Mouse (Mus musculus) MEL (cell line): ENCODE measurements around the gene Vstm2l. TPM values are rescaled to one million over a fixed set of nuclear protein-coding genes. Genes with fewer than 3 reads are reported as not detected.

Experiments used
- DNase-seq: peaks from one replicate; pipeline ENCODE4 v3.0.0; 2011; ENCODE audit warnings: low read depth, low spot score
- H3K27ac ChIP-seq: 2 replicates; pipeline ENCODE4 v1.5.1; 2012; ENCODE audit warnings: low read depth, mild to moderate bottlenecking, control low read depth, low read length, moderate library complexity; ENCODE audit not compliant: control insufficient read depth
- H3K27me3 ChIP-seq, 2 experiments: fragments of 150-350 bp in 1 of 2; sonication (generic) in 1 of 2; 2 replicates each; pipeline ENCODE4 v1.6.1; 2012; ENCODE audit warnings: low read length in 2 of 2, mild to moderate bottlenecking in 2 of 2, improper control_type of control experiment in 1 of 2, moderate library complexity in 1 of 2; ENCODE audit not compliant: insufficient read depth in 2 of 2, control insufficient read depth in 1 of 2
- H3K36me3 ChIP-seq, 2 experiments: 2 replicates each; pipeline ENCODE4 v1.6.1; 2012 to 2014; ENCODE audit warnings: low read length in 2 of 2, improper control_type of control experiment in 1 of 2, inconsistent platforms in 1 of 2, mild to moderate bottlenecking in 1 of 2; ENCODE audit not compliant: insufficient read depth in 2 of 2, control insufficient read depth in 1 of 2
- H3K4me1 ChIP-seq, 2 experiments: fragments of 150-350 bp in 1 of 2; sonication (generic) in 1 of 2; 2 replicates each; pipeline ENCODE4 v1.6.1; 2012; ENCODE audit warnings: low read length in 2 of 2, improper control_type of control experiment in 1 of 2, mild to moderate bottlenecking in 1 of 2; ENCODE audit not compliant: insufficient read depth in 2 of 2, control insufficient read depth in 1 of 2
- H3K4me3 ChIP-seq, 2 experiments: fragments of 150-350 bp in 1 of 2; sonication (generic) in 1 of 2; 2 replicates each; pipeline ENCODE4 v1.5.1; 2012; ENCODE audit warnings: low read depth in 2 of 2, low read length in 2 of 2, mild to moderate bottlenecking in 2 of 2, moderate library complexity in 2 of 2, control low read depth in 1 of 2, improper control_type of control experiment in 1 of 2; ENCODE audit not compliant: control insufficient read depth in 1 of 2, insufficient read depth in 1 of 2
- H3K79me2 ChIP-seq: 2 replicates; pipeline ENCODE4 v1.6.1; 2012; ENCODE audit warnings: mild to moderate bottlenecking, low read length, moderate library complexity; ENCODE audit not compliant: control insufficient read depth, poor library complexity, insufficient read depth
- H3K9ac ChIP-seq: 2 replicates; pipeline ENCODE4 v1.6.1; 2012; ENCODE audit warnings: low read depth, mild to moderate bottlenecking, control low read depth, low read length, moderate library complexity; ENCODE audit not compliant: control insufficient read depth, poor library complexity, severe bottlenecking
- H3K9me3 ChIP-seq: fragments of 150-350 bp; sonication (generic); replicated peaks from 2 replicates; pipeline ENCODE4 v1.6.1; 2012; ENCODE audit warnings: mild to moderate bottlenecking, low read length, improper control_type of control experiment, moderate library complexity; ENCODE audit not compliant: insufficient read depth
- BHLHE40 ChIP-seq: IDR thresholded peaks from 2 replicates; pipeline ENCODE4 v1.6.1; 2012; ENCODE audit warnings: low read depth, mild to moderate bottlenecking, inconsistent platforms, low read length, improper control_type of control experiment, borderline replicate concordance
- CHD1 ChIP-seq: IDR thresholded peaks from 2 replicates; pipeline ENCODE4 v1.6.1; 2012; ENCODE audit warnings: low read depth, mild to moderate bottlenecking, inconsistent platforms, low read length, improper control_type of control experiment
- E2F4 ChIP-seq: IDR thresholded peaks from 2 replicates; pipeline ENCODE4 v1.6.1; 2011; ENCODE audit warnings: low read depth, low read length, improper control_type of control experiment, borderline replicate concordance
- ETS1 ChIP-seq: IDR thresholded peaks from 2 replicates; pipeline ENCODE4 v1.6.1; 2012; ENCODE audit warnings: low read depth, mild to moderate bottlenecking, inconsistent platforms, low read length, improper control_type of control experiment, moderate library complexity
- GABPA ChIP-seq: IDR thresholded peaks from 2 replicates; pipeline ENCODE4 v1.6.1; 2012; ENCODE audit warnings: low read depth, mild to moderate bottlenecking, inconsistent platforms, low read length, improper control_type of control experiment, moderate library complexity
- GATA1 ChIP-seq: IDR thresholded peaks from 2 replicates; pipeline ENCODE4 v1.6.1; 2011; ENCODE audit warnings: low read depth, low read length, improper control_type of control experiment
- KAT2A ChIP-seq: conservative IDR thresholded peaks from 2 replicates; pipeline ENCODE4 v1.6.1; 2012; ENCODE audit warnings: low read depth, low read length, improper control_type of control experiment, inconsistent platforms
- MAFK ChIP-seq: IDR thresholded peaks from 2 replicates; pipeline ENCODE4 v1.6.1; 2011; ENCODE audit warnings: low read depth, mild to moderate bottlenecking, low read length, improper control_type of control experiment, borderline replicate concordance
- MAX ChIP-seq: IDR thresholded peaks from 2 replicates; pipeline ENCODE4 v1.6.1; 2011; ENCODE audit warnings: low read length, improper control_type of control experiment
- MAZ ChIP-seq: IDR thresholded peaks from 2 replicates; pipeline ENCODE4 v1.6.1; 2012; ENCODE audit warnings: low read depth, mild to moderate bottlenecking, inconsistent platforms, low read length, improper control_type of control experiment
- MXI1 ChIP-seq: IDR thresholded peaks from 2 replicates; pipeline ENCODE4 v1.6.1; 2011; ENCODE audit warnings: mild to moderate bottlenecking, low read depth, low read length, improper control_type of control experiment
- MYB ChIP-seq: IDR thresholded peaks from 2 replicates; pipeline ENCODE4 v1.6.1; 2011; ENCODE audit warnings: mild to moderate bottlenecking, low read depth, low read length, improper control_type of control experiment
- NRF1 ChIP-seq: IDR thresholded peaks from 2 replicates; pipeline ENCODE4 v1.6.1; 2014; ENCODE audit warnings: low read depth, mild to moderate bottlenecking, inconsistent platforms, low read length, improper control_type of control experiment, moderate library complexity; ENCODE audit not compliant: poor library complexity, insufficient read depth, severe bottlenecking
- POLR2A ChIP-seq, 2 experiments: IDR thresholded peaks; 2 replicates each; pipeline ENCODE4 v1.6.1; 2011 to 2012; ENCODE audit warnings: low read length in 2 of 2, mild to moderate bottlenecking in 2 of 2, control low read depth in 1 of 2, improper control_type of control experiment in 1 of 2, low read depth in 1 of 2, moderate library complexity in 1 of 2; ENCODE audit not compliant: control insufficient read depth in 1 of 2, insufficient read depth in 1 of 2, poor library complexity in 1 of 2
- POLR2AphosphoS5 ChIP-seq: IDR thresholded peaks from 2 replicates; pipeline ENCODE4 v1.6.1; 2012; ENCODE audit warnings: low read depth, borderline replicate concordance, mild to moderate bottlenecking, inconsistent platforms, low read length, moderate library complexity, mixed read lengths
- RCOR1 ChIP-seq: IDR thresholded peaks from 2 replicates; pipeline ENCODE4 v1.6.1; 2012; ENCODE audit warnings: low read depth, mild to moderate bottlenecking, inconsistent platforms, low read length, improper control_type of control experiment
- SMC3 ChIP-seq: IDR thresholded peaks from 2 replicates; pipeline ENCODE4 v1.6.1; 2011; ENCODE audit warnings: low read depth, low read length, improper control_type of control experiment
- TBP ChIP-seq: IDR thresholded peaks from 2 replicates; pipeline ENCODE4 v1.8.0; 2011; ENCODE audit warnings: low read depth, low read length, improper control_type of control experiment
- USF1 ChIP-seq: IDR thresholded peaks from 2 replicates; pipeline ENCODE4 v1.6.1; 2014; ENCODE audit warnings: low read depth, mild to moderate bottlenecking, inconsistent platforms, low read length, improper control_type of control experiment, moderate library complexity
- USF2 ChIP-seq, 2 experiments: IDR thresholded peaks; 2 replicates each; pipeline ENCODE4 v1.6.1; 2011 to 2012; ENCODE audit warnings: improper control_type of control experiment in 2 of 2, low read length in 2 of 2, borderline replicate concordance in 1 of 2, inconsistent platforms in 1 of 2, low read depth in 1 of 2, mild to moderate bottlenecking in 1 of 2; ENCODE audit not compliant: insufficient read depth in 1 of 2
- ZKSCAN1 ChIP-seq: IDR thresholded peaks from 2 replicates; pipeline ENCODE4 v1.6.1; 2012; ENCODE audit warnings: low read depth, mild to moderate bottlenecking, inconsistent platforms, low read length, improper control_type of control experiment, moderate library complexity
- ZMIZ1 ChIP-seq: IDR thresholded peaks from 2 replicates; pipeline ENCODE4 v1.6.1; 2012; ENCODE audit warnings: low read depth, mild to moderate bottlenecking, inconsistent platforms, low read length, improper control_type of control experiment, moderate library complexity
- ZNF384 ChIP-seq: IDR thresholded peaks from 2 replicates; pipeline ENCODE4 v1.6.1; 2012; ENCODE audit warnings: low read depth, mild to moderate bottlenecking, inconsistent platforms, low read length, improper control_type of control experiment
- polyA plus RNA-seq, 2 experiments: library from polyadenylated mRNA; stranded (reverse) in 1 of 2; unstranded in 1 of 2; fragments of >175 nt in 1 of 2; fragments of >200 nt in 1 of 2; gene quantifications; 2 replicates each; pipeline versions ENCODE4 v1.2.1 to v1.2.4; 2012; ENCODE audit warnings: low replicate concordance in 2 of 2, low read depth in 1 of 2; ENCODE audit not compliant: insufficient read length in 2 of 2, insufficient read depth in 1 of 2, missing spikeins in 1 of 2
- total RNA-seq: library from RNA; depleted of rRNA; stranded (reverse); fragments of 300-350 nt; gene quantifications from 2 replicates; pipeline ENCODE4 v1.2.3, GENCODE M21; 2012; rRNA removed

Gene Vstm2l
- total RNA-seq (not detected in 2 replicates), polyA plus RNA-seq (not detected)

GRCm38 (mm10) chr2:157914105-157914764, at the start of gene Vstm2l:
Gene Vstm2l, plus strand, starts transcription at chr2:157914653.
- no peaks in the 10 kb centered on the region; a peak in 1 of 4 replicates for H3K27me3 ChIP-seq
- DNase-seq: no peak
- H3K4me3 ChIP-seq: no peak within 1 kb of the TSS
- no peaks in the 10 kb centered on the region for H3K36me3 ChIP-seq
- no peak for TF ChIP-seq ZKSCAN1
- TF ChIP-seq KAT2A: no peak
- TF ChIP-seq MYB: no peak
- no peak for TF ChIP-seq USF2 (IDR thresholded peaks at IDR 0.05; ENCODE audit: borderline replicate concordance in 1 of 2, insufficient read depth in 1 of 2, low read depth in 1 of 2, low read length in 2 of 2)
- no peak for TF ChIP-seq ZNF384
- TF ChIP-seq POLR2AphosphoS5: no peak
- TF ChIP-seq MXI1: no peak
- TF ChIP-seq MAX: no peak
- no peak for TF ChIP-seq MAZ
- TF ChIP-seq GABPA: no peak
- no peak for TF ChIP-seq RCOR1
- TF ChIP-seq CHD1: no peak
- TF ChIP-seq GATA1: no peak
- no peak for TF ChIP-seq E2F4
- H3K79me2 ChIP-seq: no peaks in the 10 kb centered on the region
- H3K9ac ChIP-seq: no peak within 1 kb of the TSS
- no peaks in the 10 kb centered on the region for H3K9me3 ChIP-seq
- H3K4me1 ChIP-seq: no peaks in the 10 kb centered on the region
- H3K27ac ChIP-seq: no peak within 1 kb of the TSS

GRCm38 (mm10) chr2:157867126-157867525, 47.3 kb upstream of the Vstm2l start:
- H3K27ac ChIP-seq: no peak overlapping the region
- H3K4me1 ChIP-seq: no peaks in the 10 kb centered on the region
- DNase-seq: no peak
- H3K9ac ChIP-seq: no peak overlapping the region
- H3K36me3 ChIP-seq: no peaks in the 10 kb centered on the region
- TF ChIP-seq NRF1: no peak
- no peak for TF ChIP-seq POLR2A (IDR thresholded peaks at IDR 0.05; ENCODE audit: control insufficient read depth in 1 of 2, insufficient read depth in 1 of 2, low read depth in 1 of 2, low read length in 2 of 2, poor library complexity in 1 of 2)
- no peak for TF ChIP-seq BHLHE40
- TF ChIP-seq MAZ: no peak
- no peak for TF ChIP-seq MAFK
- no peak for TF ChIP-seq ZMIZ1
- TF ChIP-seq USF1: no peak
- no peak for TF ChIP-seq ETS1
- TF ChIP-seq SMC3: no peak
- TF ChIP-seq GATA1: no peak
- TF ChIP-seq TBP: no peak
- TF ChIP-seq MAX: no peak
- no peak for TF ChIP-seq ZKSCAN1
- H3K27me3 ChIP-seq: no peaks in the 10 kb centered on the region
- H3K9me3 ChIP-seq: no peaks in the 10 kb centered on the region
- H3K79me2 ChIP-seq: no peaks in the 10 kb centered on the region
- H3K4me3 ChIP-seq: no peak overlapping the region
